Mouse (Mus musculus) lung, postnatal 25 days (tissue): ENCODE measurements around the gene Miga1.

Source experiments
- DNase-seq: peaks from one replicate; pipeline ENCODE4 v3.0.0; 2022; ENCODE audit warnings: low spot score

Gene Miga1

GRCm38 (mm10) chr3:152287810-152288209 is 52.4 kb downstream of the Miga1 start:
- DNase-seq = no peak

DNA sequence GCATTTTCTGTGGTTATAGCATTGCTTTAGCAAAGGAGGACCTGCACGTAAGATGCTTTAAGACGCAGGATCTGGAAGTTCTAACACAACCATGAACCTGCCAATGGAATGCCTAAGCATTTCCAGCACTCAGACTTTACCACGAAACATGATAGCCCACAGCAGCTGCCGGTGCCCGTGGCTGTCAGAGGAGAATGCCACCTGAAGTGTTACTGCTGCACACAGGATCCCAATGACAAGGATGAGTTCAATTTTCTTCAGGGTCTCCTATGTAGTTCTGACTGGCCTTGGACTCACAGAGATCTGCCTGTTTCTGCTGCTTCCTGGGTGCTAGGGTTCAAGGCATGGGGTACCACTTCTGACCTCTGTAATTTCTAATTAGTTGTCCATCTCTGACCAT is 55.4 kb downstream of the Miga1 start:
- DNase-seq = no peak

GRCm38 (mm10) chr3:152284306-152284705 is 55.9 kb downstream of the Miga1 start:
- no peak for DNase-seq

GRCm38 (mm10) chr3:152282126-152282525 is 58.1 kb downstream of the Miga1 start:
- no peak for DNase-seq

DNA sequence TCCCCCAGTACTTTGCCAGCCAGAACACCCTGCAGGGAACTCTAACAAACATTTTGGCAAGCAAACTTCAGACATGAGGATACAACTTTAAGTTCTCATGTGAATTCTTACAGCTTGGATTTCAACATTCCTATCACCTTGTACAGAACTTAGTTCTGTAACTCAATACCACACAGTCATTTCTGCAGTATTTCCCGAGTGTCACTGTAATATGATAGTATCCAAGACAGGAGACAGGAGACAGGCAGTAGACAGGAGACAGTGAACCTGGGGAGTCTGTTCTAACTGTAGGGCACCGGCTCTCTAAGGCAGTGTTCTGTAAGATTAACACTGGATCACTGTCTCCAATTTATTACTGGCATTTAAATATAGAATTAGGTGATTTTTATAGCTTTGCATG is 61.8 kb downstream of the Miga1 start:
- no peak for DNase-seq

- no peak for DNase-seq
Measured at GRCm38 (mm10) chr3:152277912-152278311, 62.3 kb downstream of the Miga1 start.

GRCm38 (mm10) chr3:152276935-152277334 is 63.3 kb downstream of the Miga1 start:
- DNase-seq = no peak

DNA sequence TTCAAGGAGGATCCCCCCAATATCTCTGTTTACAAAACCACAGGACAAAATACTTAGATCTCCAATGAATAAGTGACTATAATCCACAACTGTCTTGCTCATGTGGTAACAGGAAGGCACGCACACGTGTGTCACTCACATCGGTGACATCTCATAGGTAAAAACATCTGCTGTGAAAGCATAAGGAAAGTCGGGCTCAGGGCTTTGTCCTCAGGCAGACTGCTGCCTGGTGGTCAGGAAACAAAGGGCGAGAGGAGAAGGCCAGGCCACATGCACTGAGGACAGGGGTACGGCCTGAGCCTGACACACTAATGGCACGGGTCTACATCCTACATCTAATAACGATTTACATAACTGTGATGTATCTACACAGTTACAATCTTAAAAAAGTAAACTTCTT is 65.2 kb downstream of the Miga1 start:
- DNase-seq = no peak

GRCm38 (mm10) chr3:152272974-152273685 is 67.1 kb downstream of the Miga1 start:
- DNase-seq = no peak

DNA sequence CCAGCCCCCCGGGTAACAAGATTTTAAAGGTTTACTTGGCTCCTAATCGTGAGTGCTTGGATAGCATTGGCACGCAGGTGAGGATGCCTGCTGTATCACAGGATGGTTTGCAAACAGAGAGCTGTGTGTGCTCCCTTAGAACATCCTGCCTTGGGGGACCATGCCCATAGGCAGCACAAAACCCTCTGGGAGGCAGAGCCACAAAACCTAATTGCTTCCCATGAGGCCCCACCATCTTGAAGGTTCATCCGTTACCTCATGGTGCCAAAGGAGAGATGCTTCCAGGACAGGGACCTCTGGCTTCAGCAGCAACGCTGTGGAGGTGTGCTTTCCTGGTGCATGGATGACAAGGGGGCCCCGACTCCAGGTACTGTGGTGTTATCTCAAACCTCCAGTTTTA is 68.3 kb downstream of the Miga1 start:
- no peak for DNase-seq

DNA sequence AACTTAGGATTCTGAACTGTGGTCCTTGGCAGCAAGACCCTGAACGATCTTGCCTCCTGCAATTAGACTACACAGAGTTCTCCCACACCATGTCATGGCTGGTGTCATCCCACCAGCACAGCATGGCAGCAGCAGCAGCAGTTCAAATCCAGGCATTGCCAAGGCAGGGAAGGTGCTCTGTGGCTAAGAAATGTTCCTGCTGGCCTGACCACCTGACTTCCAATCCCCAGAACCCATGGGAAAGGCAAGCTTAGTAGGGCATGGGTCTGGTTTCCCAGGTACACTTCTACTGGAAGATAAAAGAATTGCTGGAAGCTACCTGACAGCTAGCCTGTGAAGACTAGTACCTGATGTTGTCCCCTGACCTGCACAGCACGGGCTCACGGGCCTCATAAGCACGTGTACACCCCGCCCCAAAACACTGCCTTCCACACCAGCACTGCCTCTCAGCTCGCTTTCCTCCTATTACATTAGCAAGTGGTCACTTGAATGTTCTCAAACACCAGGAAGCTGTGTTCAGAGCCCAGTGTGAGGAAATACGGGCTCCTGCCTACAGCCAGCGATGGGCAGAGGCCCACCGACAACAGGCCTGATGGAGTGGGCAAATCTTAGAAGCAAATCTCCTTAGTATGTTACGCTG is 69.0 kb downstream of the Miga1 start:
- peak; percentile 55 for DNase-seq

- DNase-seq = no peak
Measured at GRCm38 (mm10) chr3:152268099-152268498, 72.1 kb downstream of the Miga1 start.

- DNase-seq = no peak
Measured at GRCm38 (mm10) chr3:152266036-152266421, 74.2 kb downstream of the Miga1 start, which contains the start of gene Nexn. Gene Nexn, minus strand, starts transcription at chr3:152266350.

DNA sequence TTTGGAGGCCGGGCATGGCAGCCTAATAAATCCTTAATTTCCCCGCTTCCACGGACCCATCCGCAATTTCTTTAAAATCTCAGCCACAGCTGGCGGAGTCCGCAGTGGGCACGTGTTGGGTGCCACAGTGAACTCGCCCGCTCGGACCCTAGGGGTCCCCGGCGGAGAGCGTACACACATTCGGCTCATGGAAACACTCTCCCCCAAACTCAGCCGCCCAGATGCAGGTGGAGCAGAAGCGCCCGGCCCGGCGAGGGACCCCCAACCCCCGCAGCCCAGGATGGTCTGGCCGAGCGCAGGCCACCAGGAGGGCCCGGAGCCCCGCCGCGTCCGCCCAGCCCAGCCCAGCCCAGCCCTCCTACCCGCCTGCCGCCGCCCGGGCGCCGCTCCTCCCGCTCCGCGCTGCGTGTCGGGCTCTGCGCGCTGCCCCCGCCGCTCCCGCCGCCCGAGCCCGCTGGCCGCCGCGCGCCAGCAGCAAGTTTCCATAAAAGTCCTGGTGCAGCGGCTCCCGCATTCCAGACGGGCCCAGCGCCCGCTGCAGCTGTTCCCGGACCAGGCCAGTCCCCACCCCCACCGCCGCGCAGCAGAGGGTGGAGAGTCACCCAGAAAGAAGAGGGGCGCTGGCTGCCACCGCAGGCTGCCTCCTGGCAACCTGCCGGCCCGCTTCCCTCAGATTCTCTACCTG is 74.7 kb downstream of the Miga1 start:
- peak; percentile 59 for DNase-seq

DNA sequence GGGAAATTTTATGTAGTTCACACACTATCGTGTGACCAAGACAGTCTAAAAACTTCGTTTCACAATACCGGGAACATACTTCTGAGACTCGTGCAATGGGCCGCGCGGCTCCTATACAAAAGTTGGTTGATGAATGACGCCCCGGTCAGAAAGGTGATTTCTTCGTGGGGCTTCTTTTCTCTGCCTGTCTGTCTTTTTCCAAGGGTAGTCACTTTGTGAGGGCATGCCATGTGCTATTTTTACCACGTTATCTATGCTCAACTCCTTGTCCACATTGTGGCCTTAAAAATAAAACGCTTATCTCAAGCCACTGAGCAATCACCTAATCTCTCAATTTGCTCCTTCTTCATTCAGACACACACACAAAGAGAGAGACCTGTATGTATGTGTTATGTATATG is 75.4 kb downstream of the Miga1 start:
- no peak for DNase-seq

GRCm38 (mm10) chr3:152264374-152264773 is 75.8 kb downstream of the Miga1 start:
- DNase-seq = no peak

DNA sequence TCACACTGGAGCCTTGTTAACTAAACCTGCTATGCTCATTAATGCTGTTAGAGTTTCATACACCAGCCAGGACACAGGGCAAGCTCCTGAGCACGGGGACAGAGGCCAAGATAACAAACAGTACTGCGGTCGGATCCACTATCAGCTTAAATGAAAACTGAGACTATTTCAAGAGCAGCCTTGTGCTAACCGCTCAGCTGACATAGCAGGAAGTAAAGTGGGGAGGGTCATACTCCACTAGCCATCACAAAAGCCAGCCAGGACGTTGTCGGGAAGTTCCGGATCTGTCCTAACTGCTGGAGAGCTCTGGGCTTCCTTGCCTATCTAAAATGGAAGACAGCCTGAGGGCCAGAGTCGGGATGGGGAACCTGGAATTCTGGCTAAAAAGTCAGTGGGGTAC is 78.3 kb downstream of the Miga1 start:
- DNase-seq = peak; percentile 20

DNA sequence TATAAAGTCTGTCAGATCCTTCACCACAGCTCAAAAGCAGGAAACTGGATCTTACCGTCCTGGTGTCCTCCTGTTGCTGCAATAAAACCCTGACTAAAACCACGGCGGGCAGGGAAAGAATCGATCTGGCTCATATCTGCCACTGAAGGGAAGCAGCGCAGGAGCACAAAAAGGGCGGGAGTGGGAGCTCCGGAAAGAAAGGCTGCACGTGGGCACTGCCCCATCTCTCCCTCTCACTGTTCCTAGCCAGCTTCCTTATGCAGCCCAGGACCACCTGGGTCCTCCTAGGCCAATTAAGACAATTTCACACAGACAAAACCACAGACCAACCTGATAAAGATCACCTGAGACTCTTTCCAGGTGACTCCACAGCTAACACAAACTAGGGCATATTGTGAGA is 78.8 kb downstream of the Miga1 start:
- no peak for DNase-seq

GRCm38 (mm10) chr3:152260362-152260761 is 79.8 kb downstream of the Miga1 start:
- no peak for DNase-seq

- peak; percentile 74 for DNase-seq
Measured at GRCm38 (mm10) chr3:152259409-152259808, 80.8 kb downstream of the Miga1 start.

DNA sequence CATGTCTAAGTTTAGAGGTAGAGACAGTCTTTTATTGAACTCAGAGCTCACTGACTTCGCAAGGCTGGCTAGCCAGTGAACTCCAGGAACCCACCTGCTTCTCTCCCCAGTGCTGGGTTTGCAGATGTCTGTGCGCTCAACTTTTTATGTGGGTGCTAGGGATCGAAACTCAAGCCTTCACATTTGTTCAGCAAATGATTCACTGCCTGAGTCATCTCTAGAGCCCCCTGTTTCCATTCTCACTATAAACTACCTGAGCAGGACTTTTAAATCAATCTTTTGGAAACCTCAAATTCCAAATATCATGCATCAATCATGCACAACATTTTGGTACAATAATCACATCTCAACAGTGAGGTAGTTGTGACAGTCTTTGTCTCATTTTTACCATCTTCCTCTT is 82.7 kb downstream of the Miga1 start:
- DNase-seq = no peak

GRCm38 (mm10) chr3:152250487-152250886 is 89.7 kb downstream of the Miga1 start:
- DNase-seq = no peak

- no peak for DNase-seq
Measured at GRCm38 (mm10) chr3:152247708-152248107, 92.5 kb downstream of the Miga1 start.
